Mouse (Mus musculus): ENCODE results near the gene Khdrbs1.

GRCm38 (mm10) chr4:129684531-129684930 lies 57.6 kb downstream of the Khdrbs1 start:
- TF ChIP-seq POLR2A (IDR thresholded peaks at IDR 0.05; ENCODE audit: low read depth, low read length) (no peak), CTCF (IDR thresholded peaks at IDR 0.05; ENCODE audit: extremely low read depth, insufficient read depth, insufficient read length, insufficient replicate concordance) (no peak)

Measured in spleen, adult 2 months (tissue).